Mouse (Mus musculus): Measurements from ENCODE around the gene Sh3kbp1. TPM values are rescaled to one million over a fixed set of nuclear protein-coding genes. Genes with fewer than 3 reads are reported as not detected.
A peak's percentile ranks its signal among the peaks of the same experiment; 100 is the strongest.

Gene Sh3kbp1
- polyA plus RNA-seq, 1 experiment from 2014 or later = 45.7 TPM

GRCm38 (mm10) chrX:159913489-159913888 is 286.4 kb downstream of the Sh3kbp1 start:
- H3K4me1 ChIP-seq = no peaks in the 10 kb centered on the region
- no peaks in the 10 kb centered on the region for H3K36me3 ChIP-seq
- H3K27ac ChIP-seq = no peak overlapping the region
- ATAC-seq (ENCODE audit: low FRiP score) = no peak
- no peaks in the 10 kb centered on the region for H3K9me3 ChIP-seq (replicated peaks)
- H3K27me3 ChIP-seq = peaks cover 8% of the 10 kb centered on the region; the same call in 1 of the 2 replicates
- H3K9ac ChIP-seq = no peak overlapping the region
- no peak overlapping the region for H3K4me2 ChIP-seq (replicated peaks)
- 62% methylated on average over 3 of the region's 3 CpGs for WGBS
- no peak overlapping the region for H3K4me3 ChIP-seq

GRCm38 (mm10) chrX:159915125-159915524 is 288.1 kb downstream of the Sh3kbp1 start:
- Histone ChIP-seq H3K9ac (no peak overlapping the region), H3K4me1 (no peaks in the 10 kb centered on the region), H3K36me3 (no peaks in the 10 kb centered on the region), H3K4me2 (replicated peaks) (no peak overlapping the region), H3K27ac (no peak overlapping the region), H3K9me3 (replicated peaks) (no peaks in the 10 kb centered on the region), H3K4me3 (no peak overlapping the region), H3K27me3 (peaks cover 10% of the 10 kb centered on the region; the same call in 1 of the 2 replicates)
- WGBS = 58% methylated on average over 1 of the region's 1 CpGs
- ATAC-seq (ENCODE audit: low FRiP score) = no peak

GRCm38 (mm10) chrX:159924759-159925158 is 297.7 kb downstream of the Sh3kbp1 start:
- no peaks in the 10 kb centered on the region for H3K9me3 ChIP-seq (replicated peaks)
- no peak overlapping the region for H3K9ac ChIP-seq
- no peak for ATAC-seq (ENCODE audit: low FRiP score)
- no peak overlapping the region for H3K4me3 ChIP-seq
- no peak overlapping the region for H3K27ac ChIP-seq
- H3K4me1 ChIP-seq = no peaks in the 10 kb centered on the region
- peaks cover 35% of the 10 kb centered on the region for H3K27me3 ChIP-seq
- H3K36me3 ChIP-seq = no peaks in the 10 kb centered on the region
- 84% methylated on average over 6 of the region's 6 CpGs for WGBS
- no peak overlapping the region for H3K4me2 ChIP-seq (replicated peaks)

- Histone ChIP-seq H3K4me3 (no peak overlapping the region), H3K27ac (no peak overlapping the region), H3K27me3 (peaks cover 31% of the 10 kb centered on the region), H3K4me1 (no peaks in the 10 kb centered on the region), H3K4me2 (replicated peaks) (no peak overlapping the region), H3K36me3 (no peaks in the 10 kb centered on the region), H3K9ac (no peak overlapping the region), H3K9me3 (replicated peaks) (no peaks in the 10 kb centered on the region)
- 65% methylated on average over 5 of the region's 5 CpGs for WGBS
- no peak for ATAC-seq (ENCODE audit: low FRiP score)
These were observed 301.1 kb downstream of the Sh3kbp1 start for GRCm38 (mm10) chrX:159928165-159928564.

GRCm38 (mm10) chrX:159928834-159929233 is 301.8 kb downstream of the Sh3kbp1 start:
- Histone ChIP-seq H3K9ac (no peak overlapping the region), H3K27me3 (peaks cover 27% of the 10 kb centered on the region), H3K4me3 (no peak overlapping the region), H3K36me3 (no peaks in the 10 kb centered on the region), H3K27ac (no peak overlapping the region), H3K9me3 (replicated peaks) (no peaks in the 10 kb centered on the region), H3K4me2 (replicated peaks) (no peak overlapping the region), H3K4me1 (no peaks in the 10 kb centered on the region)
- no peak for ATAC-seq (ENCODE audit: low FRiP score)
- 78% methylated on average over 3 of the region's 3 CpGs for WGBS

GRCm38 (mm10) chrX:159932027-159932426 is 305.0 kb downstream of the Sh3kbp1 start:
- no peak overlapping the region for H3K4me3 ChIP-seq
- H3K9me3 ChIP-seq (replicated peaks) = no peaks in the 10 kb centered on the region
- 96% methylated on average over 1 of the region's 1 CpGs for WGBS
- no peak overlapping the region for H3K4me2 ChIP-seq (replicated peaks)
- no peaks in the 10 kb centered on the region for H3K4me1 ChIP-seq
- peaks cover 16% of the 10 kb centered on the region for H3K27me3 ChIP-seq
- no peaks in the 10 kb centered on the region for H3K36me3 ChIP-seq
- H3K27ac ChIP-seq = no peak overlapping the region
- no peak overlapping the region for H3K9ac ChIP-seq
- no peak for ATAC-seq (ENCODE audit: low FRiP score)

- Histone ChIP-seq H3K4me3 (no peak overlapping the region), H3K9me3 (replicated peaks) (no peaks in the 10 kb centered on the region), H3K4me1 (no peaks in the 10 kb centered on the region), H3K9ac (no peak overlapping the region), H3K27me3 (peaks cover 13% of the 10 kb centered on the region), H3K27ac (no peak overlapping the region), H3K4me2 (replicated peaks) (no peak overlapping the region), H3K36me3 (no peaks in the 10 kb centered on the region)
- ATAC-seq (ENCODE audit: low FRiP score) = no peak
- WGBS = 90% methylated on average over 2 of the region's 2 CpGs
These were observed 315.5 kb downstream of the Sh3kbp1 start for GRCm38 (mm10) chrX:159942569-159942968.

GRCm38 (mm10) chrX:159943586-159943985 is 316.5 kb downstream of the Sh3kbp1 start:
- Histone ChIP-seq H3K9me3 (replicated peaks) (no peaks in the 10 kb centered on the region), H3K27me3 (peaks cover 17% of the 10 kb centered on the region), H3K4me1 (no peaks in the 10 kb centered on the region), H3K27ac (no peak overlapping the region), H3K4me3 (no peak overlapping the region), H3K36me3 (no peaks in the 10 kb centered on the region), H3K4me2 (replicated peaks) (no peak overlapping the region), H3K9ac (no peak overlapping the region)
- no peak for ATAC-seq (ENCODE audit: low FRiP score)
- WGBS = 53% methylated on average over 1 of the region's 1 CpGs

GRCm38 (mm10) chrX:159953546-159954429 is 326.7 kb downstream of the Sh3kbp1 start:
- Histone ChIP-seq H3K9ac (no peak overlapping the region), H3K4me3 (no peak overlapping the region), H3K27ac (no peak overlapping the region), H3K9me3 (replicated peaks) (no peaks in the 10 kb centered on the region), H3K4me1 (no peaks in the 10 kb centered on the region), H3K27me3 (peaks cover 39% of the 10 kb centered on the region), H3K36me3 (no peaks in the 10 kb centered on the region), H3K4me2 (replicated peaks) (no peak overlapping the region)
- no peak for ATAC-seq (ENCODE audit: low FRiP score)
- WGBS = 89% methylated on average over 7 of the region's 7 CpGs

GRCm38 (mm10) chrX:159954430-159954779 is 327.3 kb downstream of the Sh3kbp1 start:
- Histone ChIP-seq H3K27ac (no peak overlapping the region), H3K27me3 (peaks cover 39% of the 10 kb centered on the region), H3K9me3 (replicated peaks) (no peaks in the 10 kb centered on the region), H3K4me1 (no peaks in the 10 kb centered on the region), H3K36me3 (no peaks in the 10 kb centered on the region), H3K9ac (no peak overlapping the region), H3K4me3 (no peak overlapping the region), H3K4me2 (replicated peaks) (no peak overlapping the region)
- 68% methylated on average over 4 of the region's 4 CpGs for WGBS
- no peak for ATAC-seq (ENCODE audit: low FRiP score)

- H3K4me1 ChIP-seq = no peaks in the 10 kb centered on the region
- no peak overlapping the region for H3K4me2 ChIP-seq (replicated peaks)
- no peak for ATAC-seq (ENCODE audit: low FRiP score)
- H3K9ac ChIP-seq = no peak overlapping the region
- no peaks in the 10 kb centered on the region for H3K36me3 ChIP-seq
- WGBS = 86% methylated on average over 6 of the region's 6 CpGs
- peaks cover 39% of the 10 kb centered on the region for H3K27me3 ChIP-seq
- H3K4me3 ChIP-seq = no peak overlapping the region
- H3K9me3 ChIP-seq (replicated peaks) = no peaks in the 10 kb centered on the region
- H3K27ac ChIP-seq = no peak overlapping the region
These were observed 328.4 kb downstream of the Sh3kbp1 start for GRCm38 (mm10) chrX:159955433-159955832.

- no peaks in the 10 kb centered on the region for H3K36me3 ChIP-seq
These were observed 334.3 kb downstream of the Sh3kbp1 start for GRCm38 (mm10) chrX:159961385-159961784.

GRCm38 (mm10) chrX:159963273-159963672 is 336.2 kb downstream of the Sh3kbp1 start:
- H3K4me2 ChIP-seq (replicated peaks) = no peak overlapping the region
- no peaks in the 10 kb centered on the region for H3K36me3 ChIP-seq
- no peaks in the 10 kb centered on the region for H3K9me3 ChIP-seq (replicated peaks)
- H3K4me1 ChIP-seq = no peaks in the 10 kb centered on the region
- WGBS = 36% methylated on average over 4 of the region's 4 CpGs
- H3K27ac ChIP-seq = no peak overlapping the region
- H3K27me3 ChIP-seq = peaks cover 35% of the 10 kb centered on the region
- no peak overlapping the region for H3K4me3 ChIP-seq
- peak; percentile 46; the same call in 1 of the 2 replicates for ATAC-seq (ENCODE audit: low FRiP score)
- no peak overlapping the region for H3K9ac ChIP-seq

More at GRCm38 (mm10) chrX:159961385-159961784, 334.3 kb downstream of the Sh3kbp1 start:
- Histone ChIP-seq H3K27ac (no peak overlapping the region), H3K4me3 (no peak overlapping the region), H3K4me2 (replicated peaks) (no peak overlapping the region), H3K9ac (no peak overlapping the region), H3K4me1 (no peaks in the 10 kb centered on the region), H3K9me3 (replicated peaks) (no peaks in the 10 kb centered on the region), H3K27me3 (peaks cover 23% of the 10 kb centered on the region)
- 90% methylated on average over 2 of the region's 2 CpGs for WGBS
- ATAC-seq (ENCODE audit: low FRiP score) = no peak

All from hindbrain, embryonic 12.5 days (tissue).